Mouse (Mus musculus): ENCODE data around the gene Nr2c1. TPM values are rescaled to one million over a fixed set of nuclear protein-coding genes. Genes with fewer than 3 reads are reported as not detected.

Gene Nr2c1
- 10.9 and 11.3 TPM in 2 replicates for polyA plus RNA-seq (2012; rRNA removed)

DNA sequence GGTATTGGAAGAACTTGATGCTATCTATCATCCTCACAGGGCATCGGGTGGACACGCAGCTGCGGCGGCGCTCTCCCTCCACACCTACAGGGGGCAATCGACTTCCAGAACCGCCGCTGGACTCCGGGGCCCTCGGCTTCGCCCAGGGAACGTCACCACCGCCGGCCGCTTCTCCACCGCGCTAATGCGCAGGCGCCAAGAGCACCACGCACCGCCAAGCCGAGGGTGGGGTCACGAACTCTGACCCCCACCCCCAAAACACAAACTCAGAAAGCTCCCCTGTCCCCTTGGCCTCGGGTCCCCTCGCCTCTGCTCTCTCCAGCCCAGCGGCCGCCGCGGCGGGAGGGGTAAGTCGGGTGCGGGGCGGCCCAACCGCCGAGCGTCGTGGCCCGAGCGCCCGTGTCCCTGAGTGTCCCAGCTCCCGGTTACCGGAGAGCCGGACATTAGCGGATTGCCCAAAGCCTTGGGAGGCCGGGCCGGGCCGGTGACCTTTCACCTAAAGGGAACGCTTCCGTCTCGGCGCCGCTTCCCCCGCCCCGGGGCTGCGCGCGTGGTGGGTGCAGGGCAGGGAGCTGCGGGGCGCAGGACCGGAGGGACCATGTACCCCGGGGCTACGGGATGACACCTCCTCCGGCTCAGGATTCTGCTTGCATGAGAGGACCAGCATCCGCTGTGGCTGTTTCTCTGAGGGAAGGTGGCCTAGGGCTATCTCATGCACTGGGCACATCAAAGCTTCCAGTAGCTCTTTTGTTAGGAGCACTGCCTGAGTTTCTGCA is at the start of gene Nr2c1:
Nr2c1 (plus strand) TSS at position 268 of the 776 bp plus-strand sequence.
- DNase-seq (ENCODE audit: low read depth) = peak; percentile 93
- TF ChIP-seq POLR2A (IDR thresholded peaks at IDR 0.05; ENCODE audit: borderline replicate concordance, extremely low read depth, insufficient read depth, insufficient read length, poor library complexity, severe bottlenecking) (peak; percentile 19; the same call in 1 of the 2 replicates), CTCF (IDR thresholded peaks at IDR 0.05; ENCODE audit: borderline replicate concordance, extremely low read depth, insufficient read depth, insufficient read length) (peak; percentile 64)

GRCm38 (mm10) chr10:94098100-94098499 is 49.7 kb upstream of the Nr2c1 start:
- no peak for DNase-seq (ENCODE audit: low read depth)
- TF ChIP-seq CTCF (IDR thresholded peaks at IDR 0.05; ENCODE audit: borderline replicate concordance, extremely low read depth, insufficient read depth, insufficient read length) (no peak), POLR2A (IDR thresholded peaks at IDR 0.05; ENCODE audit: borderline replicate concordance, extremely low read depth, insufficient read depth, insufficient read length, poor library complexity, severe bottlenecking) (no peak)

- no peak for TF ChIP-seq POLR2A (IDR thresholded peaks at IDR 0.05; ENCODE audit: borderline replicate concordance, extremely low read depth, insufficient read depth, insufficient read length, poor library complexity, severe bottlenecking)
- no peak for TF ChIP-seq CTCF (IDR thresholded peaks at IDR 0.05; ENCODE audit: borderline replicate concordance, extremely low read depth, insufficient read depth, insufficient read length)
- DNase-seq (ENCODE audit: low read depth) = no peak
Measured at GRCm38 (mm10) chr10:94105498-94105897, 42.3 kb upstream of the Nr2c1 start.

GRCm38 (mm10) chr10:94107168-94107567 is 40.7 kb upstream of the Nr2c1 start:
- no peak for DNase-seq (ENCODE audit: low read depth)
- TF ChIP-seq CTCF (IDR thresholded peaks at IDR 0.05; ENCODE audit: borderline replicate concordance, extremely low read depth, insufficient read depth, insufficient read length) (no peak), POLR2A (IDR thresholded peaks at IDR 0.05; ENCODE audit: borderline replicate concordance, extremely low read depth, insufficient read depth, insufficient read length, poor library complexity, severe bottlenecking) (no peak)

DNA sequence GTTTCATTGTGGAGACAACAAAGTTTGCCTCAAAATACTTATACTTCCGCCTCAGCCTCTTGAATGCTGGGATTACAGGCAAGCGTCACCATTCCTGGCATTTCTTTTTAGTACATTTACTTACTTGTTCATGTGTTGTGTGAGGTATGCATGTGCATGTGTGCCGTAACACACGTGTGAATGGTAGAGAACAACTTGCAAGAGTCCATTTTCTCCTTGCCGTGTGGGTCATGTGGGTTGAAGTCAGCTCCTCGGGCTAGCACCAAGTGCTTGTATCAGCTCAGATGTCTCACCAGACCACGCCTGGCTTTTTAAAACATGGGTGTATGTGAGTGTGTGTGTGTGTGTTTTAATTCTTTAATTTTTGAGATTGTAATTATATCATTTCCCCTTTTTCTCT is 40.2 kb upstream of the Nr2c1 start:
- no peak for TF ChIP-seq CTCF (IDR thresholded peaks at IDR 0.05; ENCODE audit: borderline replicate concordance, extremely low read depth, insufficient read depth, insufficient read length)
- TF ChIP-seq POLR2A (IDR thresholded peaks at IDR 0.05; ENCODE audit: borderline replicate concordance, extremely low read depth, insufficient read depth, insufficient read length, poor library complexity, severe bottlenecking) = no peak
- DNase-seq (ENCODE audit: low read depth) = no peak

DNA sequence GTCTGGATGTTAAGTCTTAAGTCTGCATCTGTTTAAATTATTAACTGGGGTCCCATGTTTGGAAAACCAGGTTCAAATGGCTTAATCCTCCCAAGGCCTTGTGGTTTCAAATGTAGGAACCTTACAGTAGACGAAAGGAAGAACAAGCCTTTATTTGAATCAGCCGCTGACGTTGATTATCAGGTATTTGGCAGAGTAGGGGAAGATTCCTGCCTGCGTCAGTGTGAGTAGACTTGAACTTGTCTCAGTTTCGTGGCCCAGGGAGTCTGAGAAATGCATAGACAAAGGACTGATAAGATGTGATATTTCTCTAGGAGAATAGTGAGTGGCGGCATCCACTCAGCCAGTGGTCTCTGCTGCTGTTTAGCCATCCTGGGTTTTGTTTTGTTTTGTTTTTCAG is 39.0 kb upstream of the Nr2c1 start:
- TF ChIP-seq POLR2A (IDR thresholded peaks at IDR 0.05; ENCODE audit: borderline replicate concordance, extremely low read depth, insufficient read depth, insufficient read length, poor library complexity, severe bottlenecking) = no peak
- TF ChIP-seq CTCF (IDR thresholded peaks at IDR 0.05; ENCODE audit: borderline replicate concordance, extremely low read depth, insufficient read depth, insufficient read length) = no peak
- DNase-seq (ENCODE audit: low read depth) = no peak

DNA sequence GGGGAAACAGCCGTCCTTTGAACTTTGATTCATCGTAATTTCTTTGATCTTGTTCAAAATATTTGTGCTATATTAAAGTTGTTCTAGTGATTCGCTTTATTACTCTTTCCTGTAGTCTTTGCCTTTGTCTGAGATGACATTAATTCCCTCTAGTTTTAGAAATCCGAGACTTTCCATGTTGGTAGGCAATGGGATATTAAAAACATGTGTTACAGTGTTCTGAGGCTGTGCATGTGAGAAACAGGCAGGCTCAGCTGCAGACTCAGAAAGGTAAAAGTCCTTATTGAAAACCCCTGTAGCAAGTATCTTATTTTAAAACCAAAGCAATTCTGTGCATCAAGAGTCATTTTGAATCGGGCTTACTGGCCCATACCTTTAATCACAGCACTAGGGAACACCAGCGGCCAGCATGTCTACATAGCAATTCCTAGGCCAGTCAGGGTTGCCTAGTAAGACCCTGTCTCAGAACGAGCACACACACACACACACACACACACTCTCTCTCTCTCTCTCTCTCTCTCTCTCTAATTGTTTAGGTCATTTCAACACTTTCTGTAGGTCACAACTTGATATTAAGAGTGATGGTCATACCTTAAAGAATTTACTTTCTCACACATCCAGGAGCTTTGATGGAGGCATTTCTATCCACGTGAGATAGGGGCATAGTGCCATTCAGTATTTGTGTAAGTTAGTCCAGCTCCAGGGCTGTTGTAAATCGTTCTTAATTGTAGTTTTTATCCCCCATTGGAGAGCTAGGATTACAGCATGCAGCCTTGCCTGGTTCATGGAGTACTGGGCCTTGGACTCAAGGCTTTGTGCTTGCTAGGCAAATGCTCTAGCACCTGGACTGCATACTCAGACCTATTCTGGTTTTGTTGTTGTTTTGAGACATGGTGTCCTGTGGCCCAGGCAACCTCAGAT is 36.7 kb upstream of the Nr2c1 start:
- no peak for DNase-seq (ENCODE audit: low read depth)
- TF ChIP-seq POLR2A (IDR thresholded peaks at IDR 0.05; ENCODE audit: borderline replicate concordance, extremely low read depth, insufficient read depth, insufficient read length, poor library complexity, severe bottlenecking) = no peak
- TF ChIP-seq CTCF (IDR thresholded peaks at IDR 0.05; ENCODE audit: borderline replicate concordance, extremely low read depth, insufficient read depth, insufficient read length) = no peak

DNA sequence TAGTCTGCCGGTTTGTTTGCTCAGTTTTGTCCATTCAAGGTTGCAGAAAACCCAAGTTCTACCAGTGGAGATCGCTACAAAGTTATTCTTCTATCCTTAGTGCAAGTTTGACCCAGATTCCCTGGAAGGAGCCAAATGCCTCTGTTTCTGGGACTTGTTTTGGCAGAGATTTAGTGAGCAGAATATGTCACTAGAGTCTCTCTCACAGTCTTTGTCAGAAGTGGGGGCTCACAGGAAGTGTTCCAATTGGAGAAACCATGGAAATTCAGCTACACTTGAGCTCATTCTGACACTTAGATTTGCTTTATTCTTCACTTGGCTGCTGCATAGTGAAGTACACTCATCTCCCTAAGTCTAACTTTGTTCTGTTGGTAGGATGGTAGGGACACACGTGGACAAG is 35.6 kb upstream of the Nr2c1 start:
- TF ChIP-seq POLR2A (IDR thresholded peaks at IDR 0.05; ENCODE audit: borderline replicate concordance, extremely low read depth, insufficient read depth, insufficient read length, poor library complexity, severe bottlenecking) (no peak), CTCF (IDR thresholded peaks at IDR 0.05; ENCODE audit: borderline replicate concordance, extremely low read depth, insufficient read depth, insufficient read length) (no peak)
- no peak for DNase-seq (ENCODE audit: low read depth)

- TF ChIP-seq CTCF (IDR thresholded peaks at IDR 0.05; ENCODE audit: borderline replicate concordance, extremely low read depth, insufficient read depth, insufficient read length) = peak; percentile 68; the same call in 1 of the 2 replicates
- TF ChIP-seq POLR2A (IDR thresholded peaks at IDR 0.05; ENCODE audit: borderline replicate concordance, extremely low read depth, insufficient read depth, insufficient read length, poor library complexity, severe bottlenecking) = no peak
- DNase-seq (ENCODE audit: low read depth) = peak; percentile 87
Measured at GRCm38 (mm10) chr10:94115893-94116599, 31.8 kb upstream of the Nr2c1 start.

GRCm38 (mm10) chr10:94116781-94117340 is 31.0 kb upstream of the Nr2c1 start:
- DNase-seq (ENCODE audit: low read depth) = no peak

More at GRCm38 (mm10) chr10:94116781-94117340, 31.0 kb upstream of the Nr2c1 start:
- TF ChIP-seq CTCF (IDR thresholded peaks at IDR 0.05; ENCODE audit: borderline replicate concordance, extremely low read depth, insufficient read depth, insufficient read length) (no peak), POLR2A (IDR thresholded peaks at IDR 0.05; ENCODE audit: borderline replicate concordance, extremely low read depth, insufficient read depth, insufficient read length, poor library complexity, severe bottlenecking) (no peak)
